Mouse (Mus musculus): ENCODE results near the gene S100a4. TPM values are rescaled to one million over a fixed set of nuclear protein-coding genes. Genes with fewer than 3 reads are reported as not detected.

The S100a4 gene
- total and polyA plus RNA-seq, 3 experiments = 1.1 TPM; not detected in 2

GRCm38 (mm10) chr3:90626266-90627021 is 22.9 kb downstream of the S100a4 start:
- dilution Hi-C loops (cut with MboI; ENCODE audit: extremely low pct_ligation_motif_present, extremely low pct_unique_long_range_greater_than_20kb, low sequenced_read_pairs) (no loop called here), in situ Hi-C loops (cut with MboI; ENCODE audit: low pct_ligation_motif_present, low pct_unique_long_range_greater_than_20kb, low sequenced_read_pairs) (no loop called here)
- DNase-seq (ENCODE audit: extremely low read depth) = no peak
- Histone ChIP-seq H3K4me1 (ENCODE audit: control insufficient read depth in 1 of 2, insufficient read depth in 2 of 2) (peaks cover 0 to 15% of the 10 kb centered on the region in 2 experiments; a peak in 2 of 4 replicates), H3K4me2 (ENCODE audit: insufficient read depth, low read depth, poor library complexity, severe bottlenecking) (no peak overlapping the region), H3K9me3 (replicated peaks; ENCODE audit: low read length) (no peaks in the 10 kb centered on the region), H3K9ac (ENCODE audit: insufficient read depth, low read depth) (no peak overlapping the region), H3K27ac (ENCODE audit: insufficient read depth, low read depth) (no peak overlapping the region), H3K4me3 (replicated peaks in 1 of 3; ENCODE audit: low read depth in 2 of 3, low read length in 2 of 3, poor library complexity in 1 of 3) (no peak overlapping the region), H3K36me3 (replicated peaks in 1 of 2; ENCODE audit: control insufficient read depth in 1 of 2, insufficient read depth in 1 of 2, low read length in 1 of 2) (no peaks in the 10 kb centered on the region), H3K27me3 (replicated peaks) (no peaks in the 10 kb centered on the region), H3K79me2 (replicated peaks; ENCODE audit: control insufficient read depth, extremely low read depth, insufficient read depth, poor library complexity, severe bottlenecking) (no peaks in the 10 kb centered on the region)
- no peak for TF ChIP-seq MEF2A (IDR thresholded peaks at IDR 0.05; ENCODE audit: borderline replicate concordance, low read depth, low read length)
- no peak for TF ChIP-seq SIN3A (IDR thresholded peaks at IDR 0.05; ENCODE audit: low read length)

GRCm38 (mm10) chr3:90627366-90627765 is 23.8 kb downstream of the S100a4 start:
- in situ Hi-C loops (cut with MboI; ENCODE audit: low pct_ligation_motif_present, low pct_unique_long_range_greater_than_20kb, low sequenced_read_pairs) (no loop called here), dilution Hi-C loops (cut with MboI; ENCODE audit: extremely low pct_ligation_motif_present, extremely low pct_unique_long_range_greater_than_20kb, low sequenced_read_pairs) (no loop called here)
- DNase-seq (ENCODE audit: extremely low read depth) = no peak
- Histone ChIP-seq H3K4me1 (ENCODE audit: control insufficient read depth in 1 of 2, insufficient read depth in 2 of 2) (peaks cover 0 to 9% of the 10 kb centered on the region in 2 experiments; a peak in 1 of 4 replicates), H3K79me2 (replicated peaks; ENCODE audit: control insufficient read depth, extremely low read depth, insufficient read depth, poor library complexity, severe bottlenecking) (no peaks in the 10 kb centered on the region), H3K4me3 (replicated peaks in 1 of 3; ENCODE audit: low read depth in 2 of 3, low read length in 2 of 3, poor library complexity in 1 of 3) (no peak overlapping the region), H3K9ac (ENCODE audit: insufficient read depth, low read depth) (no peak overlapping the region), H3K36me3 (replicated peaks in 1 of 2; ENCODE audit: control insufficient read depth in 1 of 2, insufficient read depth in 1 of 2, low read length in 1 of 2) (no peaks in the 10 kb centered on the region), H3K4me2 (ENCODE audit: insufficient read depth, low read depth, poor library complexity, severe bottlenecking) (no peak overlapping the region), H3K27me3 (replicated peaks) (no peaks in the 10 kb centered on the region), H3K9me3 (replicated peaks; ENCODE audit: low read length) (no peaks in the 10 kb centered on the region), H3K27ac (ENCODE audit: insufficient read depth, low read depth) (no peak overlapping the region)
- no peak for TF ChIP-seq MAX (IDR thresholded peaks at IDR 0.05; ENCODE audit: low read length)

GRCm38 (mm10) chr3:90627807-90628206 is 24.2 kb downstream of the S100a4 start:
- peak; percentile 18 for DNase-seq (ENCODE audit: extremely low read depth)
- peak; percentile 56 for TF ChIP-seq SMC3 (IDR thresholded peaks at IDR 0.05; ENCODE audit: low read depth, low read length)
- TF ChIP-seq GABPA (IDR thresholded peaks at IDR 0.05; ENCODE audit: insufficient replicate concordance, low read depth, low read length) = no peak
- TF ChIP-seq ZKSCAN1 (IDR thresholded peaks at IDR 0.05; ENCODE audit: borderline replicate concordance, low read depth, low read length) = no peak
- no peak for TF ChIP-seq USF1 (IDR thresholded peaks at IDR 0.05; ENCODE audit: low read depth, low read length)
- TF ChIP-seq CHD1 (IDR thresholded peaks at IDR 0.05; ENCODE audit: low read depth, low read length) = no peak
- no peak for TF ChIP-seq UBTF (IDR thresholded peaks at IDR 0.05; ENCODE audit: low read depth, low read length)
- no peak for TF ChIP-seq MXI1 (IDR thresholded peaks at IDR 0.05; ENCODE audit: low read depth, low read length)
- TF ChIP-seq CTCF (conservative IDR thresholded peaks at IDR 0.05 in 1 of 2, IDR thresholded peaks at IDR 0.05 in 1 of 2; ENCODE audit: low read depth in 2 of 2, low read length in 2 of 2) = peak in 1 of 2 experiments; percentile 99; a peak in 2 of 4 replicates
- TF ChIP-seq ETS1 (conservative IDR thresholded peaks at IDR 0.05; ENCODE audit: low read depth, low read length) = no peak
- TF ChIP-seq HCFC1 (IDR thresholded peaks at IDR 0.05; ENCODE audit: low read depth, low read length) = no peak
- no peak for TF ChIP-seq POLR2A (IDR thresholded peaks at IDR 0.05; ENCODE audit: low read depth, low read length)
- TF ChIP-seq MEF2A (IDR thresholded peaks at IDR 0.05; ENCODE audit: borderline replicate concordance, low read depth, low read length) = no peak
- no peak for TF ChIP-seq RCOR1 (conservative IDR thresholded peaks at IDR 0.05; ENCODE audit: low read depth, low read length)
- peak; percentile 44; the same call in 1 of the 2 replicates for TF ChIP-seq NELFE (IDR thresholded peaks at IDR 0.05; ENCODE audit: low read depth, low read length)
- TF ChIP-seq IRF4 (IDR thresholded peaks at IDR 0.05; ENCODE audit: low read depth, low read length) = no peak
- TF ChIP-seq MAX (IDR thresholded peaks at IDR 0.05; ENCODE audit: low read length) = no peak
- TF ChIP-seq POLR2AphosphoS2 (IDR thresholded peaks at IDR 0.05; ENCODE audit: low read depth, low read length) = no peak
- TF ChIP-seq RAD21 (IDR thresholded peaks at IDR 0.05; ENCODE audit: low read depth, low read length) = peak; percentile 74
- TF ChIP-seq MAFK (IDR thresholded peaks at IDR 0.05; ENCODE audit: insufficient replicate concordance, low read length) = no peak
- dilution Hi-C loops (cut with MboI; ENCODE audit: extremely low pct_ligation_motif_present, extremely low pct_unique_long_range_greater_than_20kb, low sequenced_read_pairs) = no loop called here

More at GRCm38 (mm10) chr3:90627807-90628206, 24.2 kb downstream of the S100a4 start:
- Histone ChIP-seq H3K79me2 (replicated peaks; ENCODE audit: control insufficient read depth, extremely low read depth, insufficient read depth, poor library complexity, severe bottlenecking) (no peaks in the 10 kb centered on the region), H3K27ac (ENCODE audit: insufficient read depth, low read depth) (no peak overlapping the region), H3K9me3 (replicated peaks; ENCODE audit: low read length) (no peaks in the 10 kb centered on the region), H3K4me3 (replicated peaks in 1 of 3; ENCODE audit: low read depth in 2 of 3, low read length in 2 of 3, poor library complexity in 1 of 3) (no peak overlapping the region), H3K27me3 (replicated peaks) (no peaks in the 10 kb centered on the region), H3K4me1 (ENCODE audit: control insufficient read depth in 1 of 2, insufficient read depth in 2 of 2) (peaks cover 0 to 9% of the 10 kb centered on the region in 2 experiments; a peak in 1 of 4 replicates), H3K9ac (ENCODE audit: insufficient read depth, low read depth) (no peak overlapping the region), H3K4me2 (ENCODE audit: insufficient read depth, low read depth, poor library complexity, severe bottlenecking) (no peak overlapping the region), H3K36me3 (replicated peaks in 1 of 2; ENCODE audit: control insufficient read depth in 1 of 2, insufficient read depth in 1 of 2, low read length in 1 of 2) (no peaks in the 10 kb centered on the region)
- in situ Hi-C loops (cut with MboI; ENCODE audit: low pct_ligation_motif_present, low pct_unique_long_range_greater_than_20kb, low sequenced_read_pairs) = no loop called here

Data from CH12.LX (cell line).